In genomic region chr2:92014891-92015290, GRCm38 (mm10) we compare ENCODE assay signal across 26 mouse cellular contexts. TPM values are rescaled to one million over a fixed set of nuclear protein-coding genes. Genes with fewer than 3 reads are reported as not detected.
DNase-seq lines count a peak whose midpoint lies in the region; ATAC-seq and TF ChIP-seq lines count a peak whose summit lies in the region.
"Had no signal": no experiment of that assay in that cellular context is flagged by ENCODE, and none has a peak within 500 bp of the region (broad histone marks: within the 10 kb centered on the region; RNA-seq: fewer than 3 reads in every experiment).

No protein-coding gene starts in this region.

- no peaks in the 10 kb centered on the region for H3K36me3 ChIP-seq in kidney, postnatal 0 days (ENCODE audit: insufficient read depth, low read length)
- no peaks in the 10 kb centered on the region for H3K36me3 ChIP-seq in midbrain, postnatal 0 days (ENCODE audit: insufficient read depth, low read length)
- no peaks in the 10 kb centered on the region for H3K36me3 ChIP-seq in midbrain, embryonic 13.5 days
- H3K36me3 ChIP-seq: forebrain, embryonic 10.5 days; G1E; heart, embryonic 15.5 days; hindbrain, embryonic 15.5 days; intestine, embryonic 15.5 days; limb, embryonic 15.5 days had no signal

- ATAC-seq in kidney, postnatal 0 days (replicated peaks; ENCODE audit: low FRiP score, low read depth): no peak
- ATAC-seq in midbrain, postnatal 0 days (ENCODE audit: low FRiP score): no peak
- ATAC-seq in midbrain, embryonic 13.5 days: no peak
- ATAC-seq in megakaryocyte-erythroid progenitor cell, adult 5-6 weeks (replicated peaks; ENCODE audit: low FRiP score, low TSS enrichment, poor library complexity, severe bottlenecking): no peak
- ATAC-seq: activated CD4-positive, CD25-positive, alpha-beta regulatory T cell, adult 4 months; forebrain, embryonic 16.5 days; intestine, embryonic 15.5 days had no signal

- intact Hi-C loops in heart, postnatal 25 days (cut with DNase I): no loop called here

- no peaks in the 10 kb centered on the region for H3K27me3 ChIP-seq in kidney, postnatal 0 days (ENCODE audit: insufficient read depth, low read length)
- H3K27me3 ChIP-seq in midbrain, postnatal 0 days (ENCODE audit: insufficient read depth, low read length): no peaks in the 10 kb centered on the region; the same call in 1 of the 2 replicates
- H3K27me3 ChIP-seq in midbrain, embryonic 13.5 days: peaks cover 15% of the 10 kb centered on the region; the same call in 1 of the 2 replicates
- H3K27me3 ChIP-seq: hindbrain, embryonic 15.5 days; intestine, embryonic 15.5 days had no signal

- H3K27ac ChIP-seq in kidney, postnatal 0 days: no peak overlapping the region
- no peak overlapping the region for H3K27ac ChIP-seq in midbrain, postnatal 0 days (ENCODE audit: low read depth, low read length)
- H3K27ac ChIP-seq in midbrain, embryonic 13.5 days: no peak overlapping the region
- H3K27ac ChIP-seq: forebrain, embryonic 10.5 days; heart, embryonic 15.5 days; hindbrain, embryonic 15.5 days; intestine, embryonic 15.5 days; limb, embryonic 15.5 days had no signal

- no peak overlapping the region for H3K4me3 ChIP-seq in kidney, postnatal 0 days (replicated peaks; ENCODE audit: low read depth, low read length)
- H3K4me3 ChIP-seq in midbrain, postnatal 0 days (ENCODE audit: low read depth, low read length): no peak overlapping the region
- H3K4me3 ChIP-seq in midbrain, embryonic 13.5 days (replicated peaks): no peak overlapping the region
- H3K4me3 ChIP-seq: forebrain, embryonic 10.5 days; heart, embryonic 15.5 days; hindbrain, embryonic 15.5 days; intestine, embryonic 15.5 days; limb, embryonic 15.5 days had no signal

- H3K4me1 ChIP-seq in kidney, postnatal 0 days (replicated peaks; ENCODE audit: insufficient read depth, low read length): peaks cover 32% of the 10 kb centered on the region
- no peaks in the 10 kb centered on the region for H3K4me1 ChIP-seq in midbrain, postnatal 0 days (ENCODE audit: insufficient read depth, low read length)
- peaks cover 5% of the 10 kb centered on the region; the same call in 1 of the 2 replicates for H3K4me1 ChIP-seq in midbrain, embryonic 13.5 days (replicated peaks)

- H3K9ac ChIP-seq in kidney, postnatal 0 days (ENCODE audit: low read depth, low read length): no peak overlapping the region
- no peak overlapping the region for H3K9ac ChIP-seq in midbrain, postnatal 0 days (replicated peaks; ENCODE audit: low read length, poor library complexity, severe bottlenecking)
- no peak overlapping the region for H3K9ac ChIP-seq in midbrain, embryonic 13.5 days (replicated peaks)
- H3K9ac ChIP-seq: heart, embryonic 15.5 days; hindbrain, embryonic 15.5 days; intestine, embryonic 15.5 days; limb, embryonic 15.5 days had no signal

- DNase-seq in kidney, postnatal 0 days (ENCODE audit: low spot score): no peak
- no peak for DNase-seq in kidney, adult 8-10 months
- no peak for DNase-seq in midbrain, postnatal 0 days (ENCODE audit: low spot score)
- DNase-seq in ES-CJ7 (ENCODE audit: low read depth, low spot score): peak; percentile 29
- DNase-seq in heart, postnatal 25 days (ENCODE audit: low spot score): no peak
- DNase-seq: adrenal gland, adult 8-10 months; cerebellum, adult 11-12 months; cerebellum, postnatal 14 days; gastrocnemius, postnatal 14 days; heart, postnatal 4 days; kidney, postnatal 10 days; left cerebral cortex, postnatal 4 days; lung, adult 18-20 months; lung, postnatal 36 days; thymus, postnatal 14 days had no signal

- H3K4me2 ChIP-seq in kidney, postnatal 0 days (ENCODE audit: low read length): no peak overlapping the region
- H3K4me2 ChIP-seq in midbrain, postnatal 0 days (ENCODE audit: low read depth, low read length, poor library complexity, severe bottlenecking): no peak overlapping the region
- H3K4me2 ChIP-seq in midbrain, embryonic 13.5 days (replicated peaks): no peak overlapping the region
- H3K4me2 ChIP-seq: heart, embryonic 15.5 days; hindbrain, embryonic 15.5 days; intestine, embryonic 15.5 days; limb, embryonic 15.5 days had no signal

- 82% methylated on average over 5 of the region's 5 CpGs for WGBS in kidney, postnatal 0 days
- WGBS in midbrain, postnatal 0 days: 85% methylated on average over 5 of the region's 5 CpGs
- 79% methylated on average over 5 of the region's 5 CpGs for WGBS in midbrain, embryonic 13.5 days

- H3K9me3 ChIP-seq in kidney, postnatal 0 days (replicated peaks; ENCODE audit: low read length): no peaks in the 10 kb centered on the region
- H3K9me3 ChIP-seq in midbrain, postnatal 0 days (ENCODE audit: low read length): no peaks in the 10 kb centered on the region
- no peaks in the 10 kb centered on the region for H3K9me3 ChIP-seq in midbrain, embryonic 13.5 days
- H3K9me3 ChIP-seq: forebrain, embryonic 10.5 days; G1E; heart, embryonic 15.5 days; hindbrain, embryonic 15.5 days; intestine, embryonic 15.5 days; limb, embryonic 15.5 days had no signal

- peak; percentile 32; the same call in 1 of the 2 replicates for TF ChIP-seq CTCF in kidney, postnatal 0 days (IDR thresholded peaks at IDR 0.05; ENCODE audit: low read depth)
- TF ChIP-seq CTCF in midbrain, postnatal 0 days (IDR thresholded peaks at IDR 0.05): peak; percentile 29; the same call in 1 of the 2 replicates

RNA-seq across cellular contexts. Expression of gene Creb3l1, which starts 9.4 kb away (rescaled TPM):
- polyA plus RNA-seq in kidney, postnatal 0 days (2015; fragmentation: Nextera tagmentation; extraction: Ambion mirVana): 8.7 and 9.3 TPM in 2 replicates
- total RNA-seq in midbrain, postnatal 0 days (2014; rRNA removed): 3.2 TPM in 2 replicates
- 2.7 and 3.8 TPM in 2 replicates for polyA plus RNA-seq in midbrain, postnatal 0 days (2015; fragmentation: Nextera tagmentation; extraction: Ambion mirVana)
- polyA plus RNA-seq in midbrain, embryonic 13.5 days (2015; fragmentation: Nextera tagmentation; extraction: Ambion mirVana): 0.98 and 1.2 TPM in 2 replicates
- 0.33 TPM in 1 of 2 replicates, not detected in the other for total RNA-seq in megakaryocyte-erythroid progenitor cell, adult 5-6 weeks (2014; fragmentation: Nextera tagmentation)
- total RNA-seq in megakaryocyte-erythroid progenitor cell, adult 5-6 weeks (2017): 0.38 TPM in 1 of 2 replicates, not detected in the other
- total RNA-seq in heart, postnatal 25 days (2021): 1 to 10 TPM; 4.5 to 6.8 TPM
- total RNA-seq: monocyte, adult 5-6 weeks had no signal

RNA-seq across cellular contexts. Expression of gene Dgkz, which starts 39.2 kb away (rescaled TPM):
- 32.1 and 32.4 TPM in 2 replicates for polyA plus RNA-seq in kidney, postnatal 0 days (2015; fragmentation: Nextera tagmentation; extraction: Ambion mirVana)
- total RNA-seq in midbrain, postnatal 0 days (2014; rRNA removed): 99.8 and 144 TPM in 2 replicates
- polyA plus RNA-seq in midbrain, postnatal 0 days (2015; fragmentation: Nextera tagmentation; extraction: Ambion mirVana): 35.1 and 36.6 TPM in 2 replicates
- polyA plus RNA-seq in midbrain, embryonic 13.5 days (2015; fragmentation: Nextera tagmentation; extraction: Ambion mirVana): 21.4 and 26.4 TPM in 2 replicates
- 172 and 204 TPM in 2 replicates for total RNA-seq in megakaryocyte-erythroid progenitor cell, adult 5-6 weeks (2014; fragmentation: Nextera tagmentation)
- total RNA-seq in megakaryocyte-erythroid progenitor cell, adult 5-6 weeks (2017): 44.4 and 60.2 TPM in 2 replicates
- total RNA-seq in heart, postnatal 25 days (2021): 10 to 100 TPM; 37.7 to 46.9 TPM
